Mouse (Mus musculus): ENCODE measurements around the gene Hspa8.
"Not testable (repeated sequence)": the region's sequence is repeated elsewhere in the genome, so short reads cannot be mapped to it uniquely, and the experiment has no call there.

Hspa8 gene

GRCm38 (mm10) chr9:40784374-40784967 lies 16.3 kb upstream of the Hspa8 start:
- no peak for DNase-seq

DNA sequence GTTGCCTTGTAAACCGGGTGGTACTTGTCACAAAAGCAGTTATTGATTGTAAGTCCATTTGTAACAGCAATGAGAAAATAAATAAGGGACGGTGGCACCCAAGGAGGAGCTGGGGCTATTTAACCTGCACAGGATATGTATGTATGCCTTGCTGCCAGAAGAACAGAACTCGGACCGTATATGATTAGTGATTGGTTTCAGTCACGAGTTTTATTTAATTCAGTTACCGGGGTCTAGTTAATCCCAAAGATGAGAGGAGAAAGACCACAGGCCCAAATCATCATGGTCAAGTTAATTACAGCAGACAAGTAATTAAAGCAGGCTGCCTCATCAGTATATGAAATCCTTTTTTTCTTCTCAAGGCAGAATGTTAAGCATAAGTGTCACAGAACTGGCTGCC lies 15.3 kb upstream of the Hspa8 start:
- DNase-seq: no peak

DNA sequence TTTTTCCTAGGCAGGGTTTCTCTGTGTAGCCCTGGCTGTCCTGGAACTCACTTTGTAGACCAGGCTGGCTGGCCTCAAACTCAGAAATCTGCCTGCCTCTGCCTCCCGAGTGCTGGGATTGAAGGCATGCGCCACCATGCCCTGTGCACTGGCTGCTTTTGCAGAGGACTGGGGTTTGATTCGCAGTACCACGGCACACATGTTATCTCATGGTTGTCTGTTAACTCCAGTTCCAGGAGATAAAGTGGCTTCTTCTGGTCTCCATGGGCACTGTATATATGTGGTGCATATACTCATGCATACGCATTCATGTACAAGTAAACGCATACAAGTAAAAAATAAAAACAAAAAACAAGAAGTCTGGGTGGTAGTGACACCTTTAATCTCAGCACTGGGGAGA lies 14.0 kb upstream of the Hspa8 start:
- not testable (repeated sequence) for DNase-seq

GRCm38 (mm10) chr9:40791864-40792633 lies 8.7 kb upstream of the Hspa8 start:
- DNase-seq: no peak

DNA sequence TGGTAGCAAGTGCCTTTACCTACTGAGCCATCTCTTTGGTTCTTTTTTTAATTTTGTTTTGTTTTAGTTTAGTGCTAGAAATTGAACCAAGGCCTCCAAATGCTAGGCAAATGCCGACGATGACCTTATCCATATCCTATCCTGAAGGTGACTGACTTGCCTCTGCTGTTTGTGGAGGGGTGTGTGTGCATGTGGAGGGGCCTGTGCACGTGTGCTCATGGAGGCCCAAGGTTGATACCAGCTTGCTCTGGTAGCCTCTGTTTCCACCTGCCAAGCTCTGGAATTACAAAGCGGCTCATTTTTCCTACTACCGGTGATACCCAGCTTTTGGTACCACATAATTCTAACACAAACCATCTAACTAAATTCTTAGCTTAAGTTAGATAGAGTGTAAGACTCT lies 7.2 kb upstream of the Hspa8 start:
- no peak for DNase-seq

DNA sequence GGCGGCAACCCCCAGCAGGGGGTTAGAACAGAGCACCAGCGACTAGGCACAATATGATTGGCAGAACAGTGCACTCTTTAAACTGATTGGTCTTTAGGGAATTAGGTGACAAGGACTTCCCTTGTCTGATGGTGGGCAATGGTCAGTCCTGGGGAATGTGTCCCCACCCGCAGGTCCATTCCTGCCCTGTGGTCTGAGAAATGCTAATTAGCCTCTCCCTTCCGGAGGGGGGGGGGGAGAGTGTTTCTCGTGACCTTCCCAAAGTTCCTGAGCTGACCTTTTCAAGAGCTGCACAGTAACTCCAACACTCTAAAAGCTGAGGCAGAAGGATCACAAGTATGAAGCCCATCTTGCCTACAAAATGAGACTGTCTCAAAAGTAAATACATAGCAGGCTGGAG lies 6.5 kb upstream of the Hspa8 start:
- DNase-seq: no peak

GRCm38 (mm10) chr9:40794926-40795325 lies 5.9 kb upstream of the Hspa8 start:
- no peak for DNase-seq

- DNase-seq: no peak
Measured at GRCm38 (mm10) chr9:40795562-40795961, 5.2 kb upstream of the Hspa8 start.

DNA sequence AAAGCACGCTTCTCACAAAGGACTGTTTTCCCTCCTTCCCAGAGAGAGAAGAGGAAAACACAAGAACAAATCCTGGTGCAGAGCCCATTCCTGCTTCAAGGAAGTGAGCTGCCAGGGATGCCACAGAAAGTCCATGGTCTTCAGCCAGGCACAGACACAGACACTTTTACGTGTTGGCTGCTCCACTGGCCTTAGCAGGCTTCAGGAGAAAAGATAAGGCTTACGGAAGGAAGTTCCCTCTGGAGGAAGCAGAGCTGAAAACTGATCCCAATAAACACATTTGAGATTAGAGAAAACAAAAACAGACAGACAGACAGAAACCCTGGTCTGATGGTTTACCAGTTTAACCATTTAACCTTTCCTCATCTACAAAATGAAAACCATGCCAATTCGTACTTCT lies 4.7 kb upstream of the Hspa8 start:
- no peak for DNase-seq

DNA sequence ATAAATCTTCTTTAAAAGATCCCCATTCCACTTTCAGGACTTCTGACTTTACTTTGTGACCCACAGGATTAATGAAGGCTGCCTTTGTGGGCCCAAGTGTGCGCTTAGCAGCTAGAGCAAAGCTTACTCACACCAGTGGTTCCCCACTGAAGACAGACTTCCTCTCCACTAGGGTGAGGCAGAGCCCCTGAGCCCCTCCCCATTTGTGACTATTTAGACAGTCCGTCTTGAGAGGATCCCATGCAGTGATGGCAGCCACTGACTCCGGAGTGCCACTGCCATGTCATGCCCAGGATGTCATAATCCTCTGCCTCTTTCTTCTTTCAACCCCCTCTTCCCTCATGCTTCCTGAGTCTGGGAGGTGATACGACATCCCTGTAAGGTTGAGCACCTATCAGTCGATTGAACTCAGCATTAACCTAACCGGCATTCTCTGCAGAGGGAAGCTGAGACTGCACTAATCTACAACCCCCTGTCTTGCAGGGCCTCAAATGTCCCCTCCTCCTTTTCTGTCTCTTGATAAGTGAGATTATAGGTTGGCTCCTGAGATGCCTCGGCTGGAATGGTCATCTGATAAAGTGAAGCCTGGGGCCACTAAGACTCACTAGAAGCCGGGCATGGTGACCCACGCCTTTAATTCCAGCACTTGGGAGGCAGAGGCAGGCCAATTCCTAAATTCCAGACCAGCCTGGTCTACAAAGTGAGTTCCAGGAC lies 2.4 kb upstream of the Hspa8 start:
- DNase-seq: no peak

GRCm38 (mm10) chr9:40799112-40799511 lies 1.7 kb upstream of the Hspa8 start:
- no peak for DNase-seq

DNA sequence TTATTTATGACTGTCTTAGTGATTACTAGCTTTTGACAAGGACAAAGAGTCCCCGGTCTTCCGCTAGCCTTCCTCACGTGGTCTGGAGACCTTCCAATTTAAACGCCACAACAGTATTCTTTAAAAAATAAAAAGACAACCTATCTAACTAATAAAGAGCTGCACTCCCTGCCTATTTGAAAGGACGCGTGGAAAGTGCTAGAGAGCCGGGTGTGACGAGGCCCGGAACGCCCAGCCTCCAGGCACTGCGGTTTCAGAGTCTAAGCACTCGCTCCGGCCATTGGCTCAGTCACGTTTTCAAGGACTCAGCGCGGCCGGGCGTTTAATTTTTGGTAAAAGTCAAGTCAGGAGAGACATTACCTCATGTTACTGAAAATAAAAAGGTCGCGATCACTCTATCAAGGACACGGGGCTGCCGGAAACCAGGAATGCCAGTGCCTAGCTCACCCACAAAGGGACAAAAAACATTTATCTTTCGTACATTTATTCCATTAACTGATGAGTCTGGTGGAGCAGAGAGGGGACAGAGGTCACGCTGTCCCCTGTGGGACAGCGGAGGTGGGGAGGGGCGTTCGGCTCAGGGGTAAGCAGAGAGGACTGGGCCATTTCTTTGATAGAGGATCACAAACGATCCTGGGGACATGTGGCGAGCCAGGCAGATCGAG lies 815 bp upstream of the Hspa8 start:
- peak; percentile 70 to 73 for DNase-seq

GRCm38 (mm10) chr9:40801614-40802532 lies 1.1 kb downstream of the Hspa8 start:
- DNase-seq: peak; percentile 67 to 73

DNA sequence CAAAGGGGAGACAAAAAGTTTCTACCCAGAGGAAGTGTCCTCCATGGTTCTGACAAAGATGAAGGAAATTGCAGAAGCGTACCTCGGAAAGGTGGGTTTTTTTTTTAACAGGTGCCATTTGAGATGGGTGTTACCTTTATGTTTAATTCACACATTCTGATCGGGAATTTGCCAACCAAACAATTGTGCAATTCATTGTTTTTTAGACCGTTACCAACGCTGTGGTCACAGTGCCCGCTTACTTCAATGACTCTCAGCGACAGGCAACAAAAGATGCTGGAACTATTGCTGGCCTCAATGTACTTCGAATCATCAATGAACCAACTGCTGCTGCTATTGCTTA lies 1.7 kb downstream of the Hspa8 start:
- not testable (repeated sequence) for DNase-seq

- DNase-seq: not testable (repeated sequence)
Measured at GRCm38 (mm10) chr9:40804576-40804975, 3.8 kb downstream of the Hspa8 start.

DNA sequence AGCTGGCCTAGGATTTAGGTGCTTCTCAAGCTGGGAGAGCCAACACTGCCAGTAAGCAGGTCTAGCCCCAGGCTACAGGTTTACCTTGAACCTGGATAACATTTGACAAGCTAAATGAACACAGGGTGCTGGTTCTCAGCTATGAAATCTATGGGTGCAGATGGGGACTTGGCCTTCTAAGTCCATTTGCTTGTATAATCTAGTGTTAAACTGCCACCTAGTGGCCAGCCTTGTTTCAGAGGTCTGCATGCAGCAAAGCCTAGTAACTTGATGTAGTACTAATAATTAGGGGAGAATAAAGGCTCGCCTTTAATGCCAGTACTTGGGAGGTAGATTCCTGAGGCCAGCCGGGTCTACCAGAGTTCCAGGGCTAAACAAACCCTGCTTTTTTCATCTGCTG lies 4.5 kb downstream of the Hspa8 start:
- peak; percentile 79 for DNase-seq

DNA sequence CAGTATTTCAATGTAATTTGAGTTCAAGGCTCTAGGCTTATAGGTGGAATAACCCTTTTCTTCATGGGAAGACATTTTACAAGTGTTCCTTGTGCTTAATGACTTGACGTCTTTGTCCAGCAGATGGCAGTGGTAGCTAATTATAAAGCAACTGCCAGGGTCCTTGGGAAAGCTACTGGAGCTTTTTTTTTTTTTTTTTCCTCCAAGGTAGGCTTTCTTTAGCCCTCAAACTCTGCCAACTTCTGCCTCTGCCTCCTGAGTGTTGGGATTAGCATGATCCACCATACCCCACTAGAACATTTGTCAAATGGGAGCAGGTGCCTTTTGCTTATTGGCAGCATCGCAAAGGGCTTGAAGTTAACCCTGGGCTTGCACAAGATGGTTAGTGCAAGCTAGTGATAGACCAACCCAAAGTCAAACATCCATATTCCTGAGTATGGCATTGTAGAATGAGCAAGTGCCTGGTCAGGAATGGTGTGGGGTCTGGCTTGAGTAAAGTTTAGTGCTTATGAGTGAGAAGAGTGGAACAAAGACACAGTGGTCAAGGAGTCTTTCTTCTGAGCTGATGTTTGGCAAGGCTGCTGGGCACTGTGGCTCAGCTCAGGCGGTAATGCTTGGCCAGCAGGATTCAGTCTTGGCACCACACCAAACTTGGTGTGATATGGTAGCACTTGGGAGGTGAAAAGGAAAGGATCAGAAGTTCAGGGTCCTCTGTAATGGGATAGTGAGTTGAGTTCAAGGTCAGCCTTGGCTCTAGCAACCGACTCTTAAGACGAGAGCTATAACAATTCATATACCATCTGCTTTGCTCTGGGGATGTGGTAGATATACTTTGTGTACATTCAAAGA lies 5.9 kb downstream of the Hspa8 start:
- DNase-seq: peak; percentile 44 to 46

DNA sequence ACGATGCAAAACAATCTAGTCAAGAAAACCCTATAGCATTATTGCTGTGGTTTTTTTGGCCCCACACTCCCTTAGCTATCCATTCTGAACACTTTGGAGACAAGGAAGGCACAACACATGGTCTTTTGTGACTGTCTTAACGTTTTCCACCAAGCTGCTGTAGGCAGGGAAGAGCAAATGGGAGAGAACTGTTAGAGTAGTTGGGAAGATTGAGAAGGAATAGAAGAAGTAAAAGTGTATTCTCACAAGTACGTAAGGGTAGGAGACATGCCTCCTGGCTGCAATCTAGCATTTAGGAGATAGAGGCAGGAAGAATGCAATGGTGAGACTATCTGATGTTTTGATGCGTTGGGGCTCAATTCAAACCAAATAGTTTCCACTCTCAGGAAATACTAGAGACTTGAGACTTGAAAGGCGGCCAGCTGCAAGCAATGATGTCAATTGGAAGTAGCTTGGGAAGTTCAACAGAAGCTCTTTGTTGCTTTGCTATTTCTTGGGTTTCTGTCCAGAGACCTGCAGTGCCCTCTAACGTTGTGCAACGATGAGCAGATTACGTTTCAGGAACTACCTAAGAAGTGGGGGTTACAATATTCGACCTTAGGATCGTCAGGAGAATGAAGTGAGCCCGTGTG lies 6.6 kb downstream of the Hspa8 start:
- peak; percentile 28 to 32 for DNase-seq

GRCm38 (mm10) chr9:40808061-40808906 lies 7.5 kb downstream of the Hspa8 start:
- DNase-seq: peak in 1 of 2 experiments; percentile 16

- no peak for DNase-seq
Measured at GRCm38 (mm10) chr9:40808907-40809280, 8.1 kb downstream of the Hspa8 start.

All from cerebellum, adult 18-20 months (tissue).